Comparison of ENCODE assay signal across 1 mouse cellular context in the genomic region with DNA sequence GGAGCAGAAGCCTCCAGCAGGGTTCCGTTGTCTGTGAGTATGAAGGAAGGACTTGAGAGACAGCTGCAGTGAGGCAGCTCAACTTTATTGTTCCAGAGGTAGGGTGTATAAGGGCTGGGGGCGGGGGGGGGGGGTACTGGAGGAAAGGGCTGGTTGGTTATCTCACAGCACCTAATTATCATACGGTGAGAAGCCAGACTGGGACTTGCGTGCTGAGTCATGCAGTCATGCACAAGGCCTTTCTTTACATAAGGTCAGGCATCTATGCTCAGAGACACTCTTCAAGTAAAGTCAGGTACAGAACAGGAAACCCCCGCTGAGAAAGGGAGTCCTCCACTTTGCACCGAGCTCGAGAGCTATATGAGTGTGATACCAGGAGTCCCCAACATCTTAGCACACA.
TF ChIP-seq lines count a peak whose summit lies in the region.

No protein-coding gene starts in this region.

TF ChIP-seq in MEL, 35 proteins besides CTCF, POLR2A, EP300 and RAD21 (continued from another document):
- peak; percentile 35; the same call in 1 of the 2 replicates for TF ChIP-seq MYC (IDR thresholded peaks at IDR 0.05; ENCODE audit: low read depth, low read length)
- no peak for TF ChIP-seq MEF2A (IDR thresholded peaks at IDR 0.05; ENCODE audit: extremely low read depth, insufficient replicate concordance, low read depth, low read length, poor library complexity, severe bottlenecking)
- TF ChIP-seq UBTF (IDR thresholded peaks at IDR 0.05; ENCODE audit: borderline replicate concordance, insufficient read depth, low read depth, low read length): no peak
- TF ChIP-seq POLR2AphosphoS2 (IDR thresholded peaks at IDR 0.05; ENCODE audit: low read length): no peak
